Mouse (Mus musculus) T-helper 2 cell (primary cell): ENCODE data around the gene Enpep.

Experiments used
- in situ Hi-C: fragments of 300-600 bp; cut with MboI, MseI; formaldehyde crosslinking; loops from one replicate; pipeline ENCODE4 v1.15.1; 2025; ENCODE audit warnings: high pct_unique_total_duplicates

Enpep gene

GRCm38 (mm10) chr3:129332586-129332985, at the start of gene Enpep:
Gene Enpep (minus strand): TSS chr3:129332720.
- in situ Hi-C loops = loop anchor here (5.0 kb wide), 1 partner anchor 35 kb away; no protein-coding TSS in a partner anchor

- in situ Hi-C loops = no loop called here
These were observed 46.6 kb upstream of the Enpep start for GRCm38 (mm10) chr3:129379109-129379508.

GRCm38 (mm10) chr3:129375087-129375486, 42.6 kb upstream of the Enpep start:
- in situ Hi-C loops = no loop called here

- in situ Hi-C loops = no loop called here
These were observed 40.6 kb upstream of the Enpep start for GRCm38 (mm10) chr3:129373108-129373507.

- in situ Hi-C loops = loop anchor here (5.0 kb wide), 1 partner anchor 37 kb away; the partner anchor contains the start of gene Enpep
These were observed 37.0 kb upstream of the Enpep start for GRCm38 (mm10) chr3:129369491-129369890.

GRCm38 (mm10) chr3:129365919-129366318, 33.4 kb upstream of the Enpep start:
- in situ Hi-C loops = loop anchor here (5.0 kb wide), 1 partner anchor 34 kb away; the partner anchor contains the start of gene Enpep

- in situ Hi-C loops = loop anchor here (5.0 kb wide), 1 partner anchor 33 kb away; the partner anchor contains the start of gene Enpep
These were observed 32.4 kb upstream of the Enpep start for GRCm38 (mm10) chr3:129364818-129365390.

- in situ Hi-C loops = no loop called here
These were observed 30.9 kb upstream of the Enpep start for GRCm38 (mm10) chr3:129363426-129363825.

- in situ Hi-C loops = no loop called here
These were observed 25.6 kb upstream of the Enpep start for GRCm38 (mm10) chr3:129358115-129358514.

GRCm38 (mm10) chr3:129353901-129354300, 21.4 kb upstream of the Enpep start:
- in situ Hi-C loops = no loop called here

- in situ Hi-C loops = no loop called here
These were observed 18.9 kb upstream of the Enpep start for GRCm38 (mm10) chr3:129351320-129351877.

GRCm38 (mm10) chr3:129347277-129347676, 14.8 kb upstream of the Enpep start:
- in situ Hi-C loops = no loop called here

GRCm38 (mm10) chr3:129342767-129343166, 10.2 kb upstream of the Enpep start:
- in situ Hi-C loops = no loop called here

- in situ Hi-C loops = no loop called here
These were observed 8.5 kb upstream of the Enpep start for GRCm38 (mm10) chr3:129341066-129341465.

- in situ Hi-C loops = no loop called here
These were observed 6.0 kb upstream of the Enpep start for GRCm38 (mm10) chr3:129338296-129339091.

GRCm38 (mm10) chr3:129332142-129332541, 378 bp downstream of the Enpep start:
- in situ Hi-C loops = loop anchor here (5.0 kb wide), 1 partner anchor 35 kb away; no protein-coding TSS in a partner anchor

GRCm38 (mm10) chr3:129331427-129331826, 1.1 kb downstream of the Enpep start:
- in situ Hi-C loops = loop anchor here (5.0 kb wide), 1 partner anchor 36 kb away; no protein-coding TSS in a partner anchor

- in situ Hi-C loops = no loop called here
These were observed 4.5 kb downstream of the Enpep start for GRCm38 (mm10) chr3:129328056-129328455.

- in situ Hi-C loops = no loop called here
These were observed 10.9 kb downstream of the Enpep start for GRCm38 (mm10) chr3:129321585-129321984.

- in situ Hi-C loops = no loop called here
These were observed 15.3 kb downstream of the Enpep start for GRCm38 (mm10) chr3:129317032-129317729.

GRCm38 (mm10) chr3:129313671-129314415, 18.7 kb downstream of the Enpep start:
- in situ Hi-C loops = no loop called here
